Mouse (Mus musculus) gastrocnemius, postnatal 14 days (tissue): ENCODE measurements at regions not wholly inside any gene's neighbourhood (a gene's known extent, or its start where the extent isn't known, plus 50 kb on each side); places are given as distances from the start of the nearest gene placed in this dataset.

ENCODE experiments used
- DNase-seq: peaks from one replicate; pipeline ENCODE4 v3.0.0; 2021; ENCODE audit warnings: mixed read lengths
- intact Hi-C: fragments of 180-260 bp; cut with DNase I; formaldehyde crosslinking; loops from one replicate; pipeline ENCODE4 v1.15.1; 2025; ENCODE audit warnings: low total_unique reads

DNA sequence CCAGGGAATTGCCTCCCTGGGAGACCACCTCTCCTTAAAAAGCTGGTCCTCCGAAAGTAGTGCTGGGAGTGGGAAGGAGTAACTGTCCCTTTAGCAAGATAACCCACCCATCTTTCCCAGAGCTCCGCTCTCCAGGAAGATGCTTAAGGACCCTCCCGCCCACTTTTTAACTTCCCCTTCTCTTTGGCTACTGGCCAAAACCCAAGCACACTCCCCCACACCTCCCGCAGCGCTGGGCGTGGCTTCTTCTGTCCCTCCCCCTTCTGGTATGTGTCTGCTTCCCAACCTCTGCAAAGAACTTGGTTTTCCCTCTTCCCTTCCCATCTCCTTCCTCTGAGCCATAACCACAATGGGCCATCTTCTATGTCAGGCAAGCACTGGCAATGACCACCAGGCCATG is 85.4 kb downstream of the Rpap3 start:
- DNase-seq = no peak
- intact Hi-C loops = no loop called here

DNA sequence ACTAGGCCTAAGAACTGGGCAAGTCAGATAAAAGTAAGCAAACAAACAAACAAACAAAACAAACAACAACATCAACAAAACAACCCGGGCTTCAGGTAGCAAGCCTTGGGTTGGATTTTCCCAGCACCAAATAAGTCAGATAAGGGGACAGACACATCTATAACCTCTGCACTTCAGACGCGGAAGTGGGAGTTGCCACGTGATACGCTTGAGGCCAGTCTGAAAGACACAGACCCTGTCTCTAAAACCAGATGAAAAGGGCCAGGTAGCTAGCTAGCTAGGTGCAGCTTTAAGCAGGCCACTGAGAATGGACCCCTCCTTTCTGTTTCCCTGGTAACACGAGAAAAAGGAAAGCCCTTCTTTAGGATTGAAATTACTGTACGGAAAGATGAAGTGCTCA is 85.9 kb downstream of the Rpap3 start:
- no peak for DNase-seq
- intact Hi-C loops = no loop called here

DNA sequence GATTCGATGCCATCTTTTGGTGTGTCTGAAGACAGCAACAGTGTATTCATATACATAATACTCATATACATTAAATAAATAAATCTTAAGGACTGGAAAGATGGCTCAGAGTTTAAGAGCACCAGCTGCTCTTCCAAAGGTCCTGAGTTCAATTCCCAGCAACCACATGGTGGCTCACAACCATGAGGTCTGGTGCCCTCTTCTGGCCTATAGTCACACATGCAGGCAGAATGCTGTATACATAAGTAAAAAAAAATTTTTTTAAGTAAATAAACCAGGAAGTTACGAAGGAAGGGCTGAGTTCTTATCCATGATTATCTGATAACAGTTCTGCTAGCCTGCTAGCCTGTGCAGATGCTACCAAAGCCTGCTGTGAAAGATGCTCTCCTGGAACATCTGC is 93.3 kb downstream of the Rpap3 start:
- DNase-seq = no peak
- intact Hi-C loops = no loop called here

DNA sequence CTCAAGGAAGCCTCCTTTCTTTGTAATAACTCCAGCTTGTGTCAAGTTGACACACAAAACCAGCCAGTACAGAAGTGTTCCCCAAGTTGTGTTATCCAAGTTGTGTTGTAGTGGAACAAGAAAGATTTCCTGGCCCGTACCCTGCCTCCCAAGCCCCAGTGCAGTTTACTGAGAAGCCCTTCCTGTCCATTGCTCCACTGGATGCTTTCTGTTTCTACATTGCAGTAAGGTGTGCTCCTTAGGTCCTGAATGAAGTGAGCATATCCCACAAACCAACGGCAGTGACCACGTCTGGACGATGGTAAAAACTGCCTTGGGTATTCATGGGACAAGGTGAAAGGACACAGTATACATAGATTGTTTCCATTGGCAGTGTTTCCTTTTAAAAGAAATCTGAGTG is 94.9 kb downstream of the Rpap3 start:
- DNase-seq = no peak
- intact Hi-C loops = no loop called here

GRCm38 (mm10) chr15:97609496-97609895 is 96.1 kb downstream of the Rpap3 start:
- intact Hi-C loops = no loop called here
- no peak for DNase-seq

- intact Hi-C loops = no loop called here
- no peak for DNase-seq
Measured at GRCm38 (mm10) chr15:97608651-97609050, 97.0 kb downstream of the Rpap3 start.

GRCm38 (mm10) chr15:97607617-97608206 is 97.9 kb downstream of the Rpap3 start:
- intact Hi-C loops = no loop called here
- DNase-seq = peak; percentile 43

- peak; percentile 15 for DNase-seq
- intact Hi-C loops = no loop called here
Measured at GRCm38 (mm10) chr15:97606630-97607381, 98.8 kb downstream of the Rpap3 start.

GRCm38 (mm10) chr15:97606232-97606629 is 99.4 kb downstream of the Rpap3 start:
- no peak for DNase-seq
- intact Hi-C loops = no loop called here

DNA sequence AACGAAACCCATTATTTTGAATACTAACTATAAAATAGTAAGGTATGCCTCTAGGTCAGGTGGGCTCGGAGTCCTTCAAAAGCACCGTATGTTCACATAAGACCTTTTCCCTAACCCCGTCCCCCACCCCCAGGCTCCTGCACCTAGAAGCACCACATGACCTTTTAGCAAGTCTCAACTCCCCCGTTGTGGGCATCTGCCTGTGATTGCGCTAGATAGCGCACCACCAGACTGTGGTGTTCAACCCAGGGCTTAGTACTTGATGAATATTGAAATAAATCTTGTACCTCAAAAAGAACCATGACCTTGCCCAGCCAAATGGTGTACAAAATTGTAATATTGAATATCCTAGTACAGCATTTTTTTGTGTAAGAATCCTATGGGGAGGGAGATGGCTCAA is 99.8 kb downstream of the Rpap3 start:
- intact Hi-C loops = no loop called here
- DNase-seq = no peak

- DNase-seq = no peak
- intact Hi-C loops = no loop called here
Measured at GRCm38 (mm10) chr15:97603492-97603891, 102.1 kb downstream of the Rpap3 start.

DNA sequence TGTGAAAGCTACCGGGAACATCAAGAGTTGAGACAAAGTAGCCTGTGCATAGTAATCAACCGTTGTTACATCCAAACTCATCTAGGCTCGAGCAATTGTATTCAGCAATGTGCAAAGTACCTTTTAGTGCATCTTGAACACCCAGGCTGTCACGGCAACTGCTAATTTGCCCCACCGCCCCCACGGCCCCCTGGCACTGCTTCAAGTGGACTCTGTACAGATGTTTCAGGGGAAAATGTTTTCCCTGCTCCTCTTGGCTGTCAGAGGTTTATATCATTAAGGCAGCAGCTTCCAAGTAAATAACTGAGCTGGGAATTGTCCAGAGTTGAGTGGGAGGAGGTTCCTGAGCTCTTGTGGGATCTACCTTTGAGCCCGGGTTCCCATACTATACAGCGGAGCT is 107.4 kb downstream of the Rpap3 start:
- intact Hi-C loops = no loop called here

GRCm38 (mm10) chr15:97596514-97597081 is 109.0 kb downstream of the Rpap3 start:
- intact Hi-C loops = no loop called here

More for the DNA sequence above, 107.4 kb downstream of the Rpap3 start:
- peak; percentile 18 for DNase-seq

GRCm38 (mm10) chr15:97595284-97595796 is 110.3 kb downstream of the Rpap3 start:
- intact Hi-C loops = no loop called here
- DNase-seq = no peak

More at GRCm38 (mm10) chr15:97596514-97597081, 109.0 kb downstream of the Rpap3 start:
- no peak for DNase-seq

GRCm38 (mm10) chr15:97593781-97594600 is 111.6 kb downstream of the Rpap3 start:
- no peak for DNase-seq
- intact Hi-C loops = no loop called here

GRCm38 (mm10) chr15:97592786-97593185 is 112.8 kb downstream of the Rpap3 start:
- intact Hi-C loops = no loop called here
- DNase-seq = no peak

- intact Hi-C loops = no loop called here
- DNase-seq = no peak
Measured at GRCm38 (mm10) chr15:97591406-97591805, 114.2 kb downstream of the Rpap3 start.

DNA sequence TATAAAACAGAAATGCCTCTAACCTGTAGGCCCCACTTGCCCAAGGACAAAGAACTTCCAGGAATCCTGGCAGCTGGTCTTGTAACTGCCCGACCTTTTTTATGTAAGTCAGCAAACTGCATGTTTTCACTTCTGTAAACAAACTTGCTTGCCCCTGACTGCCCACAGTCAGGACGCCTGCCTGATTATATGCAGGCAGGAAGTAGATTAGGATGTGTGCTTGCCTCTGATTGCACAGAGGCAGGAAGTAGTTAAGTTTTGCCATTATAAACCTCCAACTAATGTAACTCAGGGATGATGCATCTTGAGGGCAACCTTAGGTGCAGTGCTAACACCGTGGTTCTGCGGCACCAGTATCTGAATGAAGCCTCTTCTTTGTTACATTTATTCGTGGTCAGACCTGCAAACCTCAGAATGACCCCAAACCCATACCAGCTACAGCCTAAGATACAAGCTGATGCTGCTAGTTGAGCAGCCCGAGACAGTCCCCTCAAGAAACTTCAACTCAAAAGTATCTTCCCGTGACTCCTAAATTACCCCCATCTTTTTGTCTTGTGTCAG is 114.8 kb downstream of the Rpap3 start:
- intact Hi-C loops = no loop called here
- DNase-seq = no peak

- intact Hi-C loops = no loop called here
- no peak for DNase-seq
Measured at GRCm38 (mm10) chr15:97587571-97588205, 117.9 kb downstream of the Rpap3 start.
